Mouse (Mus musculus) splenic B cell, adult 2 months (primary cell): Measurements from ENCODE around the gene Col1a1.
A peak's percentile ranks its signal among the peaks of the same experiment; 100 is the strongest.

Experiments
- DNase-seq: peaks from one replicate; pipeline ENCODE4 v3.0.0-alpha.2; 2011; ENCODE audit warnings: low read depth, low spot score
- H3K27me3 ChIP-seq: 2 replicates; pipeline ENCODE4 v1.6.1; 2012; ENCODE audit warnings: mild to moderate bottlenecking, low read length, moderate library complexity, mixed read lengths; ENCODE audit not compliant: control insufficient read depth, poor library complexity, insufficient read depth, severe bottlenecking
- H3K36me3 ChIP-seq: 2 replicates; pipeline ENCODE4 v1.6.1; 2012; ENCODE audit warnings: mild to moderate bottlenecking, low read length, moderate library complexity, mixed read lengths; ENCODE audit not compliant: control insufficient read depth, poor library complexity, insufficient read depth, severe bottlenecking

The Col1a1 gene

GRCm38 (mm10) chr11:94978178-94978915 lies 42.3 kb downstream of the Col1a1 start:
- no peak for DNase-seq
- H3K36me3 ChIP-seq, result no peaks in the 10 kb centered on the region
- H3K27me3 ChIP-seq, result no peaks in the 10 kb centered on the region

- Histone ChIP-seq H3K27me3 (no peaks in the 10 kb centered on the region), H3K36me3 (no peaks in the 10 kb centered on the region)
- DNase-seq, result peak; percentile 94
Observed at GRCm38 (mm10) chr11:94978947-94979346, 42.9 kb downstream of the Col1a1 start.

GRCm38 (mm10) chr11:94979462-94980179 lies 43.6 kb downstream of the Col1a1 start:
- DNase-seq, result no peak
- Histone ChIP-seq H3K27me3 (no peaks in the 10 kb centered on the region), H3K36me3 (no peaks in the 10 kb centered on the region)

- H3K36me3 ChIP-seq, result no peaks in the 10 kb centered on the region
- no peak for DNase-seq
- no peaks in the 10 kb centered on the region for H3K27me3 ChIP-seq
Observed at GRCm38 (mm10) chr11:94985140-94985539, 49.1 kb downstream of the Col1a1 start.

GRCm38 (mm10) chr11:94985822-94986221 lies 49.8 kb downstream of the Col1a1 start:
- H3K27me3 ChIP-seq, result no peaks in the 10 kb centered on the region
- no peak for DNase-seq
- no peaks in the 10 kb centered on the region for H3K36me3 ChIP-seq

- H3K27me3 ChIP-seq, result no peaks in the 10 kb centered on the region
- H3K36me3 ChIP-seq, result no peaks in the 10 kb centered on the region
- DNase-seq, result no peak
Observed at GRCm38 (mm10) chr11:94986435-94986834, 50.4 kb downstream of the Col1a1 start.

GRCm38 (mm10) chr11:94987341-94987740 lies 51.3 kb downstream of the Col1a1 start:
- Histone ChIP-seq H3K27me3 (no peaks in the 10 kb centered on the region), H3K36me3 (no peaks in the 10 kb centered on the region)
- no peak for DNase-seq

- Histone ChIP-seq H3K36me3 (no peaks in the 10 kb centered on the region), H3K27me3 (no peaks in the 10 kb centered on the region)
- no peak for DNase-seq
Observed at GRCm38 (mm10) chr11:94987851-94988250, 51.8 kb downstream of the Col1a1 start.

GRCm38 (mm10) chr11:94988780-94989561 lies 52.9 kb downstream of the Col1a1 start:
- Histone ChIP-seq H3K36me3 (no peaks in the 10 kb centered on the region), H3K27me3 (no peaks in the 10 kb centered on the region)
- no peak for DNase-seq

- Histone ChIP-seq H3K36me3 (no peaks in the 10 kb centered on the region), H3K27me3 (no peaks in the 10 kb centered on the region)
- DNase-seq, result peak; percentile 82
Observed at GRCm38 (mm10) chr11:94989562-94990017, 53.6 kb downstream of the Col1a1 start.

- Histone ChIP-seq H3K27me3 (no peaks in the 10 kb centered on the region), H3K36me3 (no peaks in the 10 kb centered on the region)
- DNase-seq, result no peak
Observed at GRCm38 (mm10) chr11:94990102-94990748, 54.2 kb downstream of the Col1a1 start.

GRCm38 (mm10) chr11:94990749-94991577 lies 54.9 kb downstream of the Col1a1 start, which contains the start of gene Ppp1r9b:
Gene Ppp1r9b (plus strand): TSS chr11:94991035.
- Histone ChIP-seq H3K27me3 (no peaks in the 10 kb centered on the region), H3K36me3 (no peaks in the 10 kb centered on the region)
- peak; percentile 91 for DNase-seq

GRCm38 (mm10) chr11:94991641-94992479 lies 55.8 kb downstream of the Col1a1 start:
- DNase-seq, result peak; percentile 49
- H3K36me3 ChIP-seq, result no peaks in the 10 kb centered on the region
- no peaks in the 10 kb centered on the region for H3K27me3 ChIP-seq
